Mouse (Mus musculus): ENCODE results near the gene Eqtn. TPM values are rescaled to one million over a fixed set of nuclear protein-coding genes. Genes with fewer than 3 reads are reported as not detected.

Eqtn gene
- not detected in 2 replicates for polyA plus RNA-seq (2015; fragmentation: Nextera tagmentation; extraction: Ambion mirVana)

GRCm38 (mm10) chr4:94928743-94929142, at the start of gene Eqtn:
Gene Eqtn (minus strand): TSS chr4:94928843.
- ATAC-seq (ENCODE audit: low read depth), result no peak
- Histone ChIP-seq H3K4me1 (replicated peaks; ENCODE audit: control insufficient read depth, insufficient read depth, low read length) (no peaks in the 10 kb centered on the region), H3K4me2 (ENCODE audit: low read depth, low read length) (no peak within 1 kb of the TSS), H3K36me3 (ENCODE audit: control insufficient read depth, insufficient read depth, low read length) (no peaks in the 10 kb centered on the region), H3K27me3 (ENCODE audit: control insufficient read depth, insufficient read depth, low read depth, low read length) (no peaks in the 10 kb centered on the region), H3K4me3 (ENCODE audit: low read length) (no peak within 1 kb of the TSS), H3K27ac (ENCODE audit: low read length) (no peak within 1 kb of the TSS), H3K9ac (ENCODE audit: low read length) (no peak within 1 kb of the TSS), H3K9me3 (ENCODE audit: control insufficient read depth, low read length) (no peaks in the 10 kb centered on the region)

GRCm38 (mm10) chr4:94973321-94973720, 44.7 kb upstream of the Eqtn start:
- H3K36me3 ChIP-seq (ENCODE audit: control insufficient read depth, insufficient read depth, low read length), result peaks cover 6% of the 10 kb centered on the region
- H3K27ac ChIP-seq (ENCODE audit: low read length), result no peak overlapping the region
- H3K27me3 ChIP-seq (ENCODE audit: control insufficient read depth, insufficient read depth, low read depth, low read length), result no peaks in the 10 kb centered on the region
- no peak overlapping the region for H3K4me2 ChIP-seq (ENCODE audit: low read depth, low read length)
- H3K4me3 ChIP-seq (ENCODE audit: low read length), result no peak overlapping the region
- no peak for ATAC-seq (ENCODE audit: low read depth)
- H3K4me1 ChIP-seq (replicated peaks; ENCODE audit: control insufficient read depth, insufficient read depth, low read length), result peaks cover 12% of the 10 kb centered on the region
- no peak overlapping the region for H3K9ac ChIP-seq (ENCODE audit: low read length)
- WGBS, result 82% methylated on average over 2 of the region's 2 CpGs
- H3K9me3 ChIP-seq (ENCODE audit: control insufficient read depth, low read length), result no peaks in the 10 kb centered on the region

GRCm38 (mm10) chr4:94952773-94953172, 24.1 kb upstream of the Eqtn start:
- H3K4me3 ChIP-seq (ENCODE audit: low read length), result no peak overlapping the region
- H3K27ac ChIP-seq (ENCODE audit: low read length), result no peak overlapping the region
- ATAC-seq (ENCODE audit: low read depth), result no peak
- no peaks in the 10 kb centered on the region for H3K27me3 ChIP-seq (ENCODE audit: control insufficient read depth, insufficient read depth, low read depth, low read length)
- H3K9ac ChIP-seq (ENCODE audit: low read length), result no peak overlapping the region
- H3K9me3 ChIP-seq (ENCODE audit: control insufficient read depth, low read length), result no peaks in the 10 kb centered on the region
- WGBS, result 77% methylated on average over 3 of the region's 3 CpGs
- H3K4me1 ChIP-seq (replicated peaks; ENCODE audit: control insufficient read depth, insufficient read depth, low read length), result no peaks in the 10 kb centered on the region
- H3K36me3 ChIP-seq (ENCODE audit: control insufficient read depth, insufficient read depth, low read length), result peaks cover 33% of the 10 kb centered on the region
- no peak overlapping the region for H3K4me2 ChIP-seq (ENCODE audit: low read depth, low read length)

- 69% methylated on average over 11 of the region's 11 CpGs for WGBS
- no peaks in the 10 kb centered on the region for H3K4me1 ChIP-seq (replicated peaks; ENCODE audit: control insufficient read depth, insufficient read depth, low read length)
- peaks cover 23% of the 10 kb centered on the region for H3K36me3 ChIP-seq (ENCODE audit: control insufficient read depth, insufficient read depth, low read length)
- H3K4me2 ChIP-seq (ENCODE audit: low read depth, low read length), result no peak overlapping the region
- H3K4me3 ChIP-seq (ENCODE audit: low read length), result no peak overlapping the region
- no peak for ATAC-seq (ENCODE audit: low read depth)
- H3K9me3 ChIP-seq (ENCODE audit: control insufficient read depth, low read length), result no peaks in the 10 kb centered on the region
- no peak overlapping the region for H3K9ac ChIP-seq (ENCODE audit: low read length)
- H3K27me3 ChIP-seq (ENCODE audit: control insufficient read depth, insufficient read depth, low read depth, low read length), result no peaks in the 10 kb centered on the region
- H3K27ac ChIP-seq (ENCODE audit: low read length), result no peak overlapping the region
Observed at GRCm38 (mm10) chr4:94941221-94941855, 12.7 kb upstream of the Eqtn start.

GRCm38 (mm10) chr4:94901780-94902179, 26.9 kb downstream of the Eqtn start:
- Histone ChIP-seq H3K36me3 (ENCODE audit: control insufficient read depth, insufficient read depth, low read length) (no peaks in the 10 kb centered on the region), H3K27me3 (ENCODE audit: control insufficient read depth, insufficient read depth, low read depth, low read length) (no peaks in the 10 kb centered on the region), H3K9ac (ENCODE audit: low read length) (no peak overlapping the region), H3K27ac (ENCODE audit: low read length) (no peak overlapping the region), H3K4me3 (ENCODE audit: low read length) (no peak overlapping the region), H3K4me1 (replicated peaks; ENCODE audit: control insufficient read depth, insufficient read depth, low read length) (no peaks in the 10 kb centered on the region), H3K4me2 (ENCODE audit: low read depth, low read length) (no peak overlapping the region), H3K9me3 (ENCODE audit: control insufficient read depth, low read length) (no peaks in the 10 kb centered on the region)
- no peak for ATAC-seq (ENCODE audit: low read depth)
- WGBS, result 31% methylated on average over 3 of the region's 3 CpGs

- no peaks in the 10 kb centered on the region for H3K9me3 ChIP-seq (ENCODE audit: control insufficient read depth, low read length)
- no peak overlapping the region for H3K27ac ChIP-seq (ENCODE audit: low read length)
- no peaks in the 10 kb centered on the region for H3K27me3 ChIP-seq (ENCODE audit: control insufficient read depth, insufficient read depth, low read depth, low read length)
- no peak overlapping the region for H3K9ac ChIP-seq (ENCODE audit: low read length)
- 14% methylated on average over 2 of the region's 2 CpGs for WGBS
- no peak overlapping the region for H3K4me3 ChIP-seq (ENCODE audit: low read length)
- H3K36me3 ChIP-seq (ENCODE audit: control insufficient read depth, insufficient read depth, low read length), result no peaks in the 10 kb centered on the region
- ATAC-seq (ENCODE audit: low read depth), result no peak
- H3K4me2 ChIP-seq (ENCODE audit: low read depth, low read length), result no peak overlapping the region
- no peaks in the 10 kb centered on the region for H3K4me1 ChIP-seq (replicated peaks; ENCODE audit: control insufficient read depth, insufficient read depth, low read length)
Observed at GRCm38 (mm10) chr4:94900744-94901143, 27.9 kb downstream of the Eqtn start.

Other genes starting within 250 kb of the Eqtn start
- 44.6 and 49.5 TPM in 2 replicates for gene Tek, start 189.6 kb downstream of the Eqtn start, polyA plus RNA-seq (2015; fragmentation: Nextera tagmentation; extraction: Ambion mirVana)
- gene Mysm1, start 50.3 kb upstream of the Eqtn start, polyA plus RNA-seq (2015; fragmentation: Nextera tagmentation; extraction: Ambion mirVana), result 26.6 and 30.5 TPM in 2 replicates
- gene Jun, start 123.4 kb upstream of the Eqtn start, polyA plus RNA-seq (2015; fragmentation: Nextera tagmentation; extraction: Ambion mirVana), result 110 and 119 TPM in 2 replicates

Measured in lung, embryonic 16.5 days (tissue).